Mouse (Mus musculus) ES-E14 (cell line): Measurements from ENCODE around the gene Ifitm1. TPM values are rescaled to one million over a fixed set of nuclear protein-coding genes. Genes with fewer than 3 reads are reported as not detected.

Source experiments
- DNase-seq: peaks from one replicate; pipeline ENCODE4 v3.0.0-alpha.2; 2013; ENCODE audit warnings: low read depth, low spot score
- H3K27ac ChIP-seq: 2 replicates; pipeline ENCODE4 v1.5.1; 2012; ENCODE audit warnings: low read depth, mild to moderate bottlenecking, low read length, moderate library complexity, mixed read lengths; ENCODE audit not compliant: poor library complexity, insufficient read depth, severe bottlenecking
- H3K36me3 ChIP-seq: 2 replicates; pipeline ENCODE4 v1.6.1; 2012; ENCODE audit warnings: mild to moderate bottlenecking, low read length, moderate library complexity, mixed read lengths; ENCODE audit not compliant: control insufficient read depth, poor library complexity, insufficient read depth, severe bottlenecking
- H3K4me1 ChIP-seq, 2 experiments: fragments of 150-350 bp in 1 of 2; sonication (generic) in 1 of 2; 2 replicates each; pipeline ENCODE4 v1.6.1; 2012; ENCODE audit warnings: low read length in 2 of 2, mild to moderate bottlenecking in 1 of 2, mixed read lengths in 1 of 2; ENCODE audit not compliant: control insufficient read depth in 2 of 2, insufficient read depth in 2 of 2, poor library complexity in 1 of 2
- H3K4me3 ChIP-seq, 2 experiments: fragments of 150-350 bp in 1 of 2; sonication (generic) in 1 of 2; 2 replicates each; pipeline ENCODE4 v1.5.1; 2012; ENCODE audit warnings: low read length in 2 of 2, low read depth in 1 of 2, mild to moderate bottlenecking in 1 of 2, mixed read lengths in 1 of 2; ENCODE audit not compliant: insufficient read depth in 1 of 2, poor library complexity in 1 of 2, severe bottlenecking in 1 of 2
- H3K9ac ChIP-seq: 2 replicates; pipeline ENCODE4 v1.6.1; 2012; ENCODE audit warnings: low read depth, mild to moderate bottlenecking, low read length, mixed read lengths; ENCODE audit not compliant: poor library complexity, insufficient read depth, severe bottlenecking
- H3K9me3 ChIP-seq: fragments of 150-350 bp; sonication (generic); 2 replicates; pipeline ENCODE4 v1.6.1; 2012; ENCODE audit warnings: low read depth, mild to moderate bottlenecking, low read length; ENCODE audit not compliant: control insufficient read depth, insufficient read depth
- CHD2 ChIP-seq: IDR thresholded peaks from 2 replicates; pipeline ENCODE4 v1.6.1; 2014; ENCODE audit warnings: mild to moderate bottlenecking, low read depth, low read length, inconsistent platforms
- HCFC1 ChIP-seq: IDR thresholded peaks from 2 replicates; pipeline ENCODE4 v1.6.1; 2012; ENCODE audit warnings: low read length, inconsistent platforms, borderline replicate concordance; ENCODE audit not compliant: insufficient read depth
- MAFK ChIP-seq: IDR thresholded peaks from 2 replicates; pipeline ENCODE4 v1.6.1; 2014; ENCODE audit warnings: mild to moderate bottlenecking, low read depth, low read length, inconsistent platforms; ENCODE audit not compliant: insufficient read depth
- ZC3H11A ChIP-seq: IDR thresholded peaks from 2 replicates; pipeline ENCODE4 v1.6.1; 2012; ENCODE audit warnings: low read depth, mild to moderate bottlenecking, inconsistent platforms, low read length, borderline replicate concordance
- ZNF384 ChIP-seq: IDR thresholded peaks from 2 replicates; pipeline ENCODE4 v1.6.1; 2012; ENCODE audit warnings: low read depth, low read length, inconsistent platforms
- in situ Hi-C, 2 experiments: fragments of 600-800 bp; cut with MboI; formaldehyde crosslinking; loops; one replicate each; pipeline ENCODE4 v1.15.1; 2025; ENCODE audit warnings: low sequenced_read_pairs in 2 of 2, inconsistent platforms in 1 of 2; ENCODE audit not compliant: unreplicated experiment in 2 of 2
- total RNA-seq: library from RNA; depleted of rRNA; stranded (reverse); fragments of 300-350 nt; gene quantifications from 2 replicates; pipeline ENCODE4 v1.2.3, GENCODE M21; 2012; rRNA removed

The Ifitm1 gene
- 274 and 585 TPM in 2 replicates for total RNA-seq

- H3K36me3 ChIP-seq, result peaks cover 9% of the 10 kb centered on the region; the same call in 1 of the 2 replicates
- in situ Hi-C loops, result no loop called here
- H3K4me3 ChIP-seq, result peak within 1 kb of the TSS; percentile 51 to 77
- H3K9me3 ChIP-seq, result no peaks in the 10 kb centered on the region
- DNase-seq, result no peak
- TF ChIP-seq ZC3H11A (no peak), MAFK (no peak)
- no peak within 1 kb of the TSS; the same call in 1 of the 2 replicates for H3K9ac ChIP-seq
- H3K27ac ChIP-seq, result peak within 1 kb of the TSS; percentile 75
- H3K4me1 ChIP-seq, result peaks cover 21 to 44% of the 10 kb centered on the region in 2 experiments
These were observed at the start of gene Ifitm1 for GRCm38 (mm10) chr7:140966921-140967320. TSS of gene Ifitm1 (plus strand) at chr7:140967221.

- no peak overlapping the region for H3K9ac ChIP-seq
- no peak overlapping the region for H3K27ac ChIP-seq
- H3K36me3 ChIP-seq, result no peaks in the 10 kb centered on the region
- no peaks in the 10 kb centered on the region for H3K4me1 ChIP-seq
- DNase-seq, result no peak
- TF ChIP-seq MAFK (no peak), ZNF384 (no peak), HCFC1 (no peak), ZC3H11A (no peak), CHD2 (no peak)
- H3K4me3 ChIP-seq, result no peak overlapping the region
- in situ Hi-C loops, result no loop called here
- no peaks in the 10 kb centered on the region for H3K9me3 ChIP-seq
These were observed 47.1 kb upstream of the Ifitm1 start for GRCm38 (mm10) chr7:140919911-140920310.

- Histone ChIP-seq H3K36me3 (no peaks in the 10 kb centered on the region), H3K4me1 (no peaks in the 10 kb centered on the region), H3K4me3 (peak within 1 kb of the TSS; percentile 13 to 32; a peak in 2 of 4 replicates), H3K9ac (no peak within 1 kb of the TSS), H3K27ac (no peak within 1 kb of the TSS), H3K9me3 (no peaks in the 10 kb centered on the region)
- in situ Hi-C loops, result no loop called here
- DNase-seq, result no peak
- TF ChIP-seq ZC3H11A, result no peak
These were observed 46.5 kb upstream of the Ifitm1 start, which contains the start of gene Nlrp6 for GRCm38 (mm10) chr7:140920418-140921029. TSS of gene Nlrp6 (plus strand) at chr7:140920902.

GRCm38 (mm10) chr7:140921225-140921975, 45.6 kb upstream of the Ifitm1 start:
- Histone ChIP-seq H3K36me3 (no peaks in the 10 kb centered on the region), H3K27ac (no peak overlapping the region), H3K9me3 (no peaks in the 10 kb centered on the region), H3K4me3 (peak overlapping the region; percentile 13 to 32; a peak in 2 of 4 replicates), H3K9ac (no peak overlapping the region), H3K4me1 (no peaks in the 10 kb centered on the region)
- no peak for DNase-seq
- TF ChIP-seq HCFC1, result no peak
- no peak for TF ChIP-seq CHD2
- TF ChIP-seq ZNF384, result no peak
- TF ChIP-seq ZC3H11A, result no peak
- no peak for TF ChIP-seq MAFK
- in situ Hi-C loops, result no loop called here

- H3K9me3 ChIP-seq, result no peaks in the 10 kb centered on the region
- no peaks in the 10 kb centered on the region for H3K4me1 ChIP-seq
- no peak for DNase-seq
- no peak overlapping the region for H3K27ac ChIP-seq
- in situ Hi-C loops, result no loop called here
- H3K36me3 ChIP-seq, result no peaks in the 10 kb centered on the region
- TF ChIP-seq HCFC1 (no peak), ZC3H11A (no peak), ZNF384 (no peak), MAFK (no peak), CHD2 (no peak)
- H3K4me3 ChIP-seq, result peak overlapping the region; percentile 50 to 71
- H3K9ac ChIP-seq, result no peak overlapping the region
These were observed 44.5 kb upstream of the Ifitm1 start for GRCm38 (mm10) chr7:140922398-140923069.
